Mouse (Mus musculus) liver, postnatal 0 days (tissue): Measurements from ENCODE around the gene Hist1h1a. TPM values are rescaled to one million over a fixed set of nuclear protein-coding genes. Genes with fewer than 3 reads are reported as not detected.
"Not testable (repeated sequence)": the region's sequence is repeated elsewhere in the genome, so short reads cannot be mapped to it uniquely, and the experiment has no call there.

Experiments
- ATAC-seq: fragments of 200-750 bp; cut with Nextera tagmentation; 2 replicates; pipeline ENCODE4 v1.8.0; 2017; ENCODE audit warnings: mild to moderate bottlenecking, moderate library complexity
- DNase-seq: peaks from one replicate; pipeline ENCODE4 v3.0.0-alpha.2; 2016
- H3K27ac ChIP-seq: fragments of 300-500 bp; sonication (generic); 2 replicates; pipeline ENCODE4 v1.5.1; 2014; ENCODE audit warnings: antibody characterized with exemption, moderate library complexity, mild to moderate bottlenecking, low read depth
- H3K27me3 ChIP-seq: fragments of 300-500 bp; sonication (generic); 2 replicates; pipeline ENCODE4 v1.6.1; 2014; ENCODE audit warnings: low read length, control low read depth, mixed read lengths; ENCODE audit not compliant: insufficient read depth
- H3K36me3 ChIP-seq: fragments of 300-500 bp; sonication (generic); replicated peaks from 2 replicates; pipeline ENCODE4 v1.6.1; 2014; ENCODE audit warnings: mild to moderate bottlenecking, control low read depth, low read length, moderate library complexity, mixed read lengths; ENCODE audit not compliant: insufficient read depth
- H3K4me1 ChIP-seq: fragments of 300-500 bp; sonication (generic); 2 replicates; pipeline ENCODE4 v1.6.1; 2014; ENCODE audit warnings: antibody characterized with exemption, mild to moderate bottlenecking, control low read depth; ENCODE audit not compliant: insufficient read depth
- H3K4me2 ChIP-seq: fragments of 300-500 bp; sonication (generic); 2 replicates; pipeline ENCODE4 v1.6.1; 2014; ENCODE audit warnings: low read depth, mild to moderate bottlenecking, low read length, moderate library complexity, mixed read lengths
- H3K4me3 ChIP-seq: fragments of 300-500 bp; sonication (generic); 2 replicates; pipeline ENCODE4 v1.5.1; 2014; ENCODE audit warnings: low read depth, low read length
- H3K9ac ChIP-seq: fragments of 300-500 bp; sonication (generic); replicated peaks from 2 replicates; pipeline ENCODE4 v1.6.1; 2014; ENCODE audit warnings: mild to moderate bottlenecking, moderate library complexity
- H3K9me3 ChIP-seq: fragments of 300-500 bp; sonication (generic); 2 replicates; pipeline ENCODE4 v1.6.1; 2016; ENCODE audit warnings: mild to moderate bottlenecking, control low read depth, low read length, mixed read lengths
- CTCF ChIP-seq: sonication (generic); IDR thresholded peaks from 2 replicates; pipeline ENCODE4 v1.5.1; 2016; ENCODE audit warnings: antibody characterized with exemption, low read depth
- EP300 ChIP-seq: IDR thresholded peaks from 2 replicates; pipeline ENCODE4 v1.6.1; 2016; ENCODE audit warnings: antibody characterized with exemption, low read depth, mild to moderate bottlenecking
- WGBS: fragments of 180-500 bp; shearing (Covaris S2); extraction: QIAGEN DNeasy Blood & Tissue Kit; methylation state at CpG from one replicate; pipeline ENCODE4 v1.1.7; 2014; ENCODE audit not compliant: insufficient replicate concordance; 5-methylcytosine and 5-hydroxymethylcytosine counted together
- polyA plus RNA-seq: library from polyadenylated mRNA; unstranded; fragments of >200 nt; fragmentation: Nextera tagmentation; extraction: Ambion mirVana; gene quantifications from 2 replicates; pipeline ENCODE4 v1.2.1, GENCODE M21; 2015

Gene Hist1h1a
- polyA plus RNA-seq, 1 experiment from 2014 or later = 4.6 TPM

- Histone ChIP-seq H3K4me3 (no peak overlapping the region), H3K9ac (no peak overlapping the region), H3K27me3 (no peaks in the 10 kb centered on the region), H3K36me3 (no peaks in the 10 kb centered on the region), H3K4me2 (no peak overlapping the region), H3K4me1 (peaks cover 15% of the 10 kb centered on the region), H3K27ac (no peak overlapping the region), H3K9me3 (no peaks in the 10 kb centered on the region)
- no peak for DNase-seq
- TF ChIP-seq EP300 (no peak), CTCF (no peak)
- no peak for ATAC-seq
These were observed 3.3 kb downstream of the Hist1h1a start for GRCm38 (mm10) chr13:23766772-23767171.

DNA sequence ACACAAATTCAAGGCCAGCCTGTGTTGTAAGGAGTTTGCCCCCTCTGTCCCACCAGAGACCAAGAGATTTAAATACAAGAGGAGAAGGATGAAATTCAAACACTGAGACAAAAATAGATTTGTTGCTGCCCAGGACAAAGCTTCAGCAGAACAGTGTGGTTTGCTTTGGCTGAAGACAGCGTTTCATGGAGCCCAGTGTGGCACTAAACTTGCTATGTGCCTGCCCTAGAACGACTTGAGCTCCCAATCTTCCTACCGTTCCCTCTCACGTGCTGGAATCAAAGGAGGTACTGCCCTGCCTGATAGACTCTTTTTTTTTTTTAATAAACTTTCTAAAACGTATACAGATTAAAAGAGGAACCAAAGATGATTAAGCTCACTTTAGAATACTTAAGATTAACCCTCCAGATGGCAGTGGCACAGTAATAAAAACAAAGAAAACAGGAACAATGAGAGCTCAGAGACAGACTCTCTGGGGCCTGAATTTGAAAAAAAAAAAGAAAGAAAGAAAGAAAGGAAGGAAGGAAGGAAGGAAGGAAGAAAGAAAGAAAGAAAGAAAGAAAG lies 5.5 kb downstream of the Hist1h1a start:
- Histone ChIP-seq H3K4me2 (no peak overlapping the region), H3K9ac (no peak overlapping the region), H3K4me3 (no peak overlapping the region), H3K9me3 (no peaks in the 10 kb centered on the region), H3K27ac (no peak overlapping the region), H3K36me3 (no peaks in the 10 kb centered on the region), H3K4me1 (peaks cover 12% of the 10 kb centered on the region), H3K27me3 (no peaks in the 10 kb centered on the region)
- no peak for TF ChIP-seq CTCF
- TF ChIP-seq EP300 = no peak
- ATAC-seq (no peak), DNase-seq (no peak)
- WGBS = 30% methylated on average over 5 of the region's 5 CpGs

DNA sequence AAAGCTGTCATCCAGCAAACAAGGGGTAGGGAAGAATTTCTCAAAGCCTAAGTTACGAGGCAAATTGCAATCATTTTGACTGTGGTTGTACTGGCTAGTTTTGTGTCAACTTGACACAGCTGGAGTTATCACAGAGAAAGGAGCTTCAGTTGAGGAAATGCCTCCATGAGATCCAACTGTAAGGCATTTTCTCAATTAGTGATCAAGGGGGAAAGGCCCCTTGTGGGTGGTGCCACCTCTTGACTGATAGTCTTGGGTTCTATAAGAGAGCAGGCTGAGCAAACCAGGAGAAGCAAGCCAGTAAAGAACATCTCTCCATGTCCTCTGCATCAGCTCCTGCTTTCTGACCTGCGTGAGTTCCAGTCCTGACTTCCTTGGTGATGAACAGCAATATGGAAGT lies 6.1 kb downstream of the Hist1h1a start, which contains the start of gene Trim38:
Gene Trim38 (plus strand): TSS at position 301 of the 400 bp plus-strand sequence.
- not testable (repeated sequence) for H3K36me3 ChIP-seq, H3K9ac ChIP-seq, H3K4me2 ChIP-seq, H3K4me3 ChIP-seq, H3K27ac ChIP-seq, H3K4me1 ChIP-seq, DNase-seq, H3K27me3 ChIP-seq, ATAC-seq, H3K9me3 ChIP-seq
- 73% methylated on average over 2 of the region's 2 CpGs for WGBS

DNA sequence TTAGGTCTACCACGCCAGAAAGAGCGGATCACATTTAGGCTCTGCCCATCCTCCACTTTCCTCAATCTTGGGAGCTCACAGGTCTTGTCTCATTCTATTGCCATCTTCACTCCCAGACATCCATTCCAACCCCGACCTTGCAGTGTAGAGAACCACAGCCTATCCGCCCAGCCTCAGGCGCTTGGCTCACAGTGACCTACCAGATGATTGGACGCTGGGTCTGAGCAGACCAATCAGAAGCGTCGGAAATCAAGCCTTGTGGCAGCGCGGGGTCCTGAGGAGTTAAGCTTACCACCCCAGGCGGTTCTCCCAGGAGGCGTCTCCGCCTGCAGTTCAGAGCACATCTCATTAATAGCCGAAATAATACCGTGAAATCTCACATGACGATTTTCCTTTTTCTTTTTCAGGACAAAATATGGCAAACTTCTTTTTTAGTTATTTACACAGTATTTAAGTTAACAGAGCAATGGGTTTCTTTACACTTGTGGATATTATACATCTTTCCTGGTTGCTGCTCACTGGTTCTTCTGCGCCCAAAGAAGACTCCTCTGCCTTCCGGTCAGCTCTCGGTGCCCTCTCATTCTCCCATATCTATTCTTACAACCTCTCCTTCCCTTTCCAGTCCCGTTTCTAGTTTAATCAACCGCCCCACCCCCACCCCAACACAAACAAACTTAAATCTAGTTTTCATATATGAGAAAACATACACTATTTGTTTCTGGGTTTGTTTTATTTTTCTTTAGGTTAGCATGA lies 9.3 kb downstream of the Hist1h1a start:
- Histone ChIP-seq H3K4me1 (peaks cover 4% of the 10 kb centered on the region; the same call in 1 of the 2 replicates), H3K4me3 (no peak overlapping the region), H3K36me3 (no peaks in the 10 kb centered on the region), H3K27me3 (no peaks in the 10 kb centered on the region), H3K9me3 (no peaks in the 10 kb centered on the region), H3K4me2 (peak overlapping the region; percentile 56), H3K27ac (no peak overlapping the region), H3K9ac (0 out of 2 replicates have a peak overlapping the region, but pooled peaks have one; percentile 13)
- DNase-seq (peak; percentile 60), ATAC-seq (peak; percentile 89)
- TF ChIP-seq CTCF (no peak), EP300 (no peak)
- WGBS = 23% methylated on average over 21 of the region's 21 CpGs

DNA sequence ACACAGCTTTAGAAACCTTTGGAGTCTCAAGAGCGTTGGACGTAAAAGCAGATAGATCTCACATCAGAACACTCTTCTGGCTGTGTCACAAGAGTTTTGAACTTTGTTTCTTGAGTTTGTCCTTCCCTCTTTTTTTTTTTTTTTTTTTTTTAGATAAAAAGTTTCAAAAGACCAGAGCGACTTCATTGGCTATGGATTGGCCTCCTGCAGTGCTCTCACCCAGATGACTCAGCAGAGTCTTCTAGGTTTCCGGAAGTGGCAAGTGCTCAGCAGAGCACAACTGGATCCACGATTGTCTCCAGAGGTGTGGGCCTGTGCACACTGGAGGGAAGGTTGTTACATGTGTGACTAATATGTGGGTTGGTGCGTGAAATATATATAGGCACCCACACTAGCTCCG lies 14.9 kb downstream of the Hist1h1a start:
- Histone ChIP-seq H3K4me3 (no peak overlapping the region), H3K4me2 (no peak overlapping the region), H3K36me3 (no peaks in the 10 kb centered on the region), H3K27ac (no peak overlapping the region), H3K9me3 (no peaks in the 10 kb centered on the region), H3K4me1 (no peaks in the 10 kb centered on the region), H3K27me3 (no peaks in the 10 kb centered on the region), H3K9ac (no peak overlapping the region)
- no peak for TF ChIP-seq CTCF
- no peak for TF ChIP-seq EP300
- WGBS = 75% methylated on average over 7 of the region's 7 CpGs
- DNase-seq (no peak), ATAC-seq (no peak)

DNA sequence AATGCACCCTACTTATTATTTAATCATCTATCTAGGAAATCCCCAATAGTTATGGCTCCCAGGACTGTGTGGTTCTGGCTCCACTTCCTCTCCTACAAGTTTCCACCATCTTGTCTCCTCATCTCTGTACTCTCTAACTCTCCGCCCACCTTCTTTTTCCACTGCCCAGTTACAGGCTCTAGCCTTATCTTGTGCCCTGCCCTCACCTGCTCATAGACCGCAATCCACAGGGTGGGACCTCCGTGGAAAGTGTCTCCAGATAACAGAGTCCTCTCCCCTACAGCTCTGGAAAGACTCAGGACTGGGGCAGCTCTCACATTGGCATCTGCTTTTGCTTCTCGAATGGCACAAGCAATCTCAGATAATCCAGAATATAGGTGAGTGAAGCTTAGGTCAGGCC lies 15.6 kb downstream of the Hist1h1a start:
- no peaks in the 10 kb centered on the region for H3K9me3 ChIP-seq
- H3K4me2 ChIP-seq = no peak overlapping the region
- no peaks in the 10 kb centered on the region for H3K36me3 ChIP-seq
- H3K4me3 ChIP-seq = no peak overlapping the region
- no peak overlapping the region for H3K9ac ChIP-seq
- TF ChIP-seq CTCF = no peak
- no peak for TF ChIP-seq EP300
- DNase-seq = no peak
- H3K27me3 ChIP-seq = no peaks in the 10 kb centered on the region
- H3K27ac ChIP-seq = no peak overlapping the region
- no peak for ATAC-seq
- H3K4me1 ChIP-seq = no peaks in the 10 kb centered on the region
- WGBS = 55% methylated on average over 4 of the region's 4 CpGs
